Mouse (Mus musculus) C2C12 (cell line): Measurements from ENCODE around the gene Snx29.

Source experiments
- CEBPB ChIP-seq: IDR thresholded peaks from one replicate; pipeline ENCODE4 v1.6.1; 2011; ENCODE audit warnings: low read depth, mild to moderate bottlenecking, control low read depth, moderate library complexity
- USF1 ChIP-seq: IDR thresholded peaks from one replicate; pipeline ENCODE4 v1.6.1; 2011; ENCODE audit warnings: low read depth, mild to moderate bottlenecking, control low read depth, moderate library complexity

DNA sequence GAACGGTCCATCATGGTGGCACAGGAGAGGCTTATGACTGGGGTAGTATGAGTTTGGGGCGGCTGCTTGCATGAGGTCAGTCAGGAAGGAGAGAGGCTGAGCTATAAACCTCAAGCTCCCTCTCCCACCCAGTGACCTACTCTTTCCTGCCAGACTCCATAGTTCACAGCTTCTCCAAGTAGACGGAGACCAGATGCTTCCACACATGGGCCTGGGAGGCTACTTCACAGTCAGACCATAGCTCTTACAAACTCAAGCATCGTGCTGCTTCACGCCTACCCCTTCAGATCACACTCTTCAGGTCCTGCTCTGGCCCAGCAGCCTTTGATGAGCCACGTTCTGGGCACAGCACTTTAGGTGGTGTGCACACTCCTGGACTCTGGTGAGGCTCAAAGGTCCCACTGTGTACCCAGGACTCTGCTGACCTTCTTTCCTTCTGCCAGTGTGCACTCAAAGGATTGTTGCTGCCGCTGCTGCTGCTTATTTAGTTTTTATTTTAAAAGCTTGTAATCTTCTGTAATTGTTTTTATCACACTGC, 313.6 kb downstream of the Snx29 start:
- TF ChIP-seq USF1 (no peak), CEBPB (no peak)
